Mouse (Mus musculus): ENCODE data around the gene BC052040. TPM values are rescaled to one million over a fixed set of nuclear protein-coding genes. Genes with fewer than 3 reads are reported as not detected.

BC052040 gene
- polyA plus RNA-seq, 1 experiment from 2014 or later, result 9.0 TPM

DNA sequence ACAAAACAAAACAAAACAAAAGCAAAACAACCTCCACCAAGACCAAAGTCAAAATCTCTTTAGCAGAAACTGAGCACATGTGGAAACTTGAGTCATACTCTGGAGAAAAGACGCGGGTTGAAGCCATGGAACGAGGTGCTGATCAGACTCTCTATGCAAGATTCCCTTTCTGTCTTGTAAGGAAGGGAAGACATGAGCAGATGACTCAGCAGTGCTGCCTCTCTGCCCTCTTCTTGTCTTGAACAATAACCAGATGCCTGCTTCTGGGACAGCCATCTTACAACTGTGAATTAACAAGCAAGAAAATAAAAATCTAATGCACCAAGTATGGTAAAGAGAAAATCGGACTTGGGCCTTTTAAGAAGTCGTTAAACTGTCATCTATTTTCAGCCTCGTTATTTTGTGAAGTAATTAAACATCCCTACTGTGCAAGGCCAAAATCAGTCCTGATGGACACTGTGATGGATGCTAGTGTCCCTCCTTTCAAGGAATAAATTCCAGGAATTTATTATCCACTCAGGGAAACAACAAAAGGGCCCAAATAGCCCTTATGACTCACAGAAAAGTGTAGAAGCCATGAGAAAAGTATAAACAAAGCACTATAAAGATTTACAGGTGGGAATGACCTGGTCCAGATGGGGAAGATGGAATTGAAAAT, 18.0 kb upstream of the BC052040 start:
- ATAC-seq (ENCODE audit: low read depth), result no peak
- Histone ChIP-seq H3K4me1 (ENCODE audit: control insufficient read depth, low read depth, low read length) (no peaks in the 10 kb centered on the region), H3K9me3 (replicated peaks; ENCODE audit: control insufficient read depth, low read length) (no peaks in the 10 kb centered on the region), H3K27ac (ENCODE audit: low read length) (no peak overlapping the region), H3K4me2 (ENCODE audit: low read depth, low read length) (no peak overlapping the region), H3K4me3 (ENCODE audit: low read depth, low read length) (no peak overlapping the region), H3K36me3 (ENCODE audit: control insufficient read depth, insufficient read depth) (no peaks in the 10 kb centered on the region), H3K27me3 (ENCODE audit: control insufficient read depth, insufficient read depth, low read depth, low read length) (no peaks in the 10 kb centered on the region), H3K9ac (ENCODE audit: low read depth, low read length) (no peak overlapping the region)
- 63% methylated on average over 6 of the region's 6 CpGs for WGBS (ENCODE audit: insufficient replicate concordance)

DNA sequence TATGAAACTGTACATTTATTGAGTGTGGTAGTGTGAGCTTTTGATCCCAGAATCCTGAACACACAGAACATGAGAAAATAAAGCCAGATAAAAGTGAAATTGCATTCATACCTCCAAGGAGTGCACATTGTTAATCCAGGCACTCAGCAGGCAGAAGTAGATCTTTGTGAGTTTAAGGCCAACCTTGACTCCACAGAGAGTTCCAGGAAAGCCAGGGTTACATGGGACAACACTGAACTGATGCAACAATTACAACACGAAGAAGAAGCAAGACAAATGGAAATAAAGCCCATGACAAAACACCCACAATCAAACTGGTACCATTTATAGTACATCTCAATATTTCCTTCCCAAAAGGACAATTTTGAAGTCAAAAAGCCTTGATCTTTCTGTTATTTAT, 9.5 kb upstream of the BC052040 start:
- H3K27me3 ChIP-seq (ENCODE audit: control insufficient read depth, insufficient read depth, low read depth, low read length), result no peaks in the 10 kb centered on the region
- no peak overlapping the region for H3K9ac ChIP-seq (ENCODE audit: low read depth, low read length)
- H3K9me3 ChIP-seq (replicated peaks; ENCODE audit: control insufficient read depth, low read length), result no peaks in the 10 kb centered on the region
- no peak overlapping the region for H3K4me2 ChIP-seq (ENCODE audit: low read depth, low read length)
- H3K36me3 ChIP-seq (ENCODE audit: control insufficient read depth, insufficient read depth), result no peaks in the 10 kb centered on the region
- ATAC-seq (ENCODE audit: low read depth), result no peak
- H3K27ac ChIP-seq (ENCODE audit: low read length), result no peak overlapping the region
- H3K4me3 ChIP-seq (ENCODE audit: low read depth, low read length), result no peak overlapping the region
- no peaks in the 10 kb centered on the region for H3K4me1 ChIP-seq (ENCODE audit: control insufficient read depth, low read depth, low read length)
- 56% methylated on average over 1 of the region's 1 CpGs for WGBS (ENCODE audit: insufficient replicate concordance)

DNA sequence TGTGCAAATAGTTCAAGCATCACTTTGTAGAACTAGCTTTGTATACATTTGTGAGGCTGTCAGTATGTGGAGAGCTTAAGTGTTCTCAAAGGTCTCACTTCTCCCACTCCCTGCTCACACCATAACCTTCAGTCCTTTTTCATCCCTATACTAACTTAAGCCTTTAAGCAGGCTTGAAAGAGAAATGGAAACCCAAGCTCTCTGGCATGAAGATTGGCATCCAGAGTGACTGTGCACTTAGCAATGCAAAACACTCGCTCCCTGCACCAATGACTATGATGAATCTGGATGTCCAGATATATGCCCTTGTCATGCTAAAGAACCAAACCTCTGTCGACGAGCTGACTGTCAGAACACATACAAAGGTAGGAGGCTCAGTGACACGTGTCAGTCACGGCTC, 6.7 kb upstream of the BC052040 start:
- Histone ChIP-seq H3K36me3 (ENCODE audit: control insufficient read depth, insufficient read depth) (no peaks in the 10 kb centered on the region), H3K4me3 (ENCODE audit: low read depth, low read length) (no peak overlapping the region), H3K4me2 (ENCODE audit: low read depth, low read length) (no peak overlapping the region), H3K9ac (ENCODE audit: low read depth, low read length) (no peak overlapping the region), H3K4me1 (ENCODE audit: control insufficient read depth, low read depth, low read length) (no peaks in the 10 kb centered on the region), H3K9me3 (replicated peaks; ENCODE audit: control insufficient read depth, low read length) (no peaks in the 10 kb centered on the region), H3K27ac (ENCODE audit: low read length) (no peak overlapping the region), H3K27me3 (ENCODE audit: control insufficient read depth, insufficient read depth, low read depth, low read length) (no peaks in the 10 kb centered on the region)
- WGBS (ENCODE audit: insufficient replicate concordance), result 53% methylated on average over 5 of the region's 5 CpGs
- no peak for ATAC-seq (ENCODE audit: low read depth)

DNA sequence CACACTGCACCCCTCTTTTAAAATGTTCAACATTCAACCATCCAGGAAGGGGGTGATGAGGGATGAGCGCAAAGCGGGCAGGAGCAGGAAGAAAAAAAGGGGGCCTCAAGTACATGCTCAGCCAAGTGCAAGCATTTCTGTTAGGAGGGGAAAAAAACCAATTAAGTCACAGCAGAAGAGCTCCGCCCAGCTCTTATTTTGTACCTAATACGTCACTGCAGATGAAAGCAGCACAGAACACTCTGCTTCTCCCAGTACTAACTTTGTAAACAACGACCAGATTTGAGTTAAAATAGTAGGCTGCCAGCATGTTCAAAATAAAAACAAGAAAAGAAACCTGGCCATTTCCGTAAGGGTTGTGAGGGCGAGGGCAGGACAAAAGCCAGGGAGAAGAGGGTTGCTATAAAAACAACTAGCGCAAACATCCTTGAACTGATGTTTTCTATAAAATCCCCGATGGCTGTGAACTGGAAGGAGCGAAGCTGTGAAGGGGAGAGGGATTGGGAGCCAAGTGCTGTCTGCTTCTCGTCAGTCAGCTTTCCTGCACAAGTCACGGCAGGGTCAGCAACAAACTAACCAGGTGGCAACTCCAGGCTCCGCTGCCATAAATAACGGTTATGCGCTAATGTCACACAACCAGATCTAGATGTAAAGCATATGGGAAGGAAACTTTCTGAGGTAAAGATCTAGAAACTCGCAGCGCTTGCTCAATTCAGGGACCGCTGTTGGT, 2.2 kb upstream of the BC052040 start:
- peak overlapping the region; percentile 50 for H3K4me2 ChIP-seq (ENCODE audit: low read depth, low read length)
- H3K36me3 ChIP-seq (ENCODE audit: control insufficient read depth, insufficient read depth), result no peaks in the 10 kb centered on the region
- peak overlapping the region; percentile 39 for H3K4me3 ChIP-seq (ENCODE audit: low read depth, low read length)
- H3K27me3 ChIP-seq (ENCODE audit: control insufficient read depth, insufficient read depth, low read depth, low read length), result no peaks in the 10 kb centered on the region
- H3K9ac ChIP-seq (ENCODE audit: low read depth, low read length), result 0 out of 2 replicates have a peak overlapping the region, but pooled peaks have one; percentile 8
- peaks cover 11% of the 10 kb centered on the region for H3K4me1 ChIP-seq (ENCODE audit: control insufficient read depth, low read depth, low read length)
- no peak for ATAC-seq (ENCODE audit: low read depth)
- 0 out of 2 replicates have a peak overlapping the region, but pooled peaks have one; percentile 20 for H3K27ac ChIP-seq (ENCODE audit: low read length)
- no peaks in the 10 kb centered on the region for H3K9me3 ChIP-seq (replicated peaks; ENCODE audit: control insufficient read depth, low read length)
- WGBS (ENCODE audit: insufficient replicate concordance), result 67% methylated on average over 18 of the region's 18 CpGs

DNA sequence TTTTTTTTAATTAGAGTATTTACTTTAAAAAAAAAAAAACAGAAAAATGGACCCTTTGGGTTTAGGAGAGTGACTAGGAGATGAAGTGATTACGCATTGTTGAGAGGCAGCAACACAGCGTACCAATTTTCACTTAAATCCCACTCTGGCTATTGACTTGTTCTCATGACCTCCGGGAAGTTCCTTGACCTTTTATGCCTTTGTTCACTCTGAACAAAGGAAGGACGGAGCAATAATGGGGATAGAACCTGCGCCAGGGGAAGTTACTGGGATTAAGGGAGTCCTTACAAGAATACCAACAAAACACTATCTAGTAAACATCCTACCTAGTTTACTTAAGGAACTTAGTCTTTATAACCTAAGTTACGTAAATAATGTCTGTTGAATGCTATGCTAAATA, 1.5 kb upstream of the BC052040 start:
- no peak for ATAC-seq (ENCODE audit: low read depth)
- Histone ChIP-seq H3K4me1 (ENCODE audit: control insufficient read depth, low read depth, low read length) (peaks cover 11% of the 10 kb centered on the region), H3K27ac (ENCODE audit: low read length) (no peak overlapping the region), H3K4me3 (ENCODE audit: low read depth, low read length) (no peak overlapping the region; the same call in 1 of the 2 replicates), H3K9me3 (replicated peaks; ENCODE audit: control insufficient read depth, low read length) (no peaks in the 10 kb centered on the region), H3K27me3 (ENCODE audit: control insufficient read depth, insufficient read depth, low read depth, low read length) (no peaks in the 10 kb centered on the region), H3K36me3 (ENCODE audit: control insufficient read depth, insufficient read depth) (no peaks in the 10 kb centered on the region), H3K4me2 (ENCODE audit: low read depth, low read length) (peak overlapping the region; percentile 50; the same call in 1 of the 2 replicates), H3K9ac (ENCODE audit: low read depth, low read length) (no peak overlapping the region)
- 65% methylated on average over 6 of the region's 6 CpGs for WGBS (ENCODE audit: insufficient replicate concordance)

DNA sequence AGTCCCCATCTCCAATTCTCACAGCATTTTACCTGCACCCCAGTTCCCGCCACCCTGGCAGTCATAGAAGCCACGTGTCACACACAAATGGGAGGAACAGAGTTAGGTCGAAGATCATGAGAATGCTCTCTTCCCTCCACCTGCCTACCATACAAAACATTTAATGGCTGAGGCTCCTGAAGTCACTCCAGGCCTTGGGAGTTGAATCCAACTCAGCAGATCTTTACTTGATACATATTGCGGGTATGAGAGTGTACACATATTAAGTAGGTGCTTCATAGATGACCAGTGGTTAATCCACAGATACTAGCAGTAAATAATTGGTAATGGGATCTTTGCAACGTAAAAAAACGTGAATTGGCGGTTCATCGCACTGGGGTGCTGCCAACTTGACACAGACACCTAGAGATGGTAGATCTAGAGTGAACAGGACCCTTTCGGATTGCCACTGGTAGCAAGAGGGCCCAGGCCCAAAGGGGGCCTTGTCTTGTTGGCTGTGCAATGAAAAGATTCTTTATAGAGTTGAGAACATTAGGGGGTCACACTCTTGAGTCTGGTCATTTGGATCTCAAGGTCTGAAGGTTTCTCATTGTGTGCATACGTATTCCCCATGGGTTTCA, 583 bp downstream of the BC052040 start:
- Histone ChIP-seq H3K36me3 (ENCODE audit: control insufficient read depth, insufficient read depth) (no peaks in the 10 kb centered on the region), H3K27ac (ENCODE audit: low read length) (peak overlapping the region; percentile 80), H3K9me3 (replicated peaks; ENCODE audit: control insufficient read depth, low read length) (no peaks in the 10 kb centered on the region), H3K9ac (ENCODE audit: low read depth, low read length) (peak overlapping the region; percentile 87), H3K4me1 (ENCODE audit: control insufficient read depth, low read depth, low read length) (peaks cover 11% of the 10 kb centered on the region), H3K4me3 (ENCODE audit: low read depth, low read length) (peak overlapping the region; percentile 84), H3K4me2 (ENCODE audit: low read depth, low read length) (peak overlapping the region; percentile 81), H3K27me3 (ENCODE audit: control insufficient read depth, insufficient read depth, low read depth, low read length) (no peaks in the 10 kb centered on the region)
- ATAC-seq (ENCODE audit: low read depth), result no peak
- WGBS (ENCODE audit: insufficient replicate concordance), result 64% methylated on average over 10 of the region's 10 CpGs

DNA sequence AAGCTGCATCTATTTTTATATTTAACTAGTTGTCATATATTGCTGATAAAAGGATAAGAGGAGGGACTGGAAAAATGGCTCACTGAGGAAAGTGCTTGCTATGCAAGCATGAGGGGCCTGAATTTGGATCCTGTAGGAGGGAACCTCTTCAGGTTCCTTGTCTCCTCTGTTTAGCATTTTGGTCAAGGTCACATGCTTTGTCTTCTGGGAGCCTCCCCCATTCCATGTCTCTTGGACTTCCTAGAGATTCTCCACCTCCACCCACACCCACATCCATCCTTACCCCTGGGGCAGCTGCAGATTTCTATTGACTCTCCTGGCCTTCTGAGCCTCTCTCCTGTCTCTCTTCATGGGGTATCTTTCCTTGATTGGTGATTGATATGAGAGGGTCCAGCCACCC, 2.3 kb downstream of the BC052040 start:
- H3K27me3 ChIP-seq (ENCODE audit: control insufficient read depth, insufficient read depth, low read depth, low read length), result no peaks in the 10 kb centered on the region
- no peaks in the 10 kb centered on the region for H3K36me3 ChIP-seq (ENCODE audit: control insufficient read depth, insufficient read depth)
- no peak for ATAC-seq (ENCODE audit: low read depth)
- H3K27ac ChIP-seq (ENCODE audit: low read length), result no peak overlapping the region
- no peak overlapping the region for H3K4me2 ChIP-seq (ENCODE audit: low read depth, low read length)
- H3K4me1 ChIP-seq (ENCODE audit: control insufficient read depth, low read depth, low read length), result peaks cover 11% of the 10 kb centered on the region
- H3K9me3 ChIP-seq (replicated peaks; ENCODE audit: control insufficient read depth, low read length), result no peaks in the 10 kb centered on the region
- H3K4me3 ChIP-seq (ENCODE audit: low read depth, low read length), result no peak overlapping the region
- H3K9ac ChIP-seq (ENCODE audit: low read depth, low read length), result no peak overlapping the region

DNA sequence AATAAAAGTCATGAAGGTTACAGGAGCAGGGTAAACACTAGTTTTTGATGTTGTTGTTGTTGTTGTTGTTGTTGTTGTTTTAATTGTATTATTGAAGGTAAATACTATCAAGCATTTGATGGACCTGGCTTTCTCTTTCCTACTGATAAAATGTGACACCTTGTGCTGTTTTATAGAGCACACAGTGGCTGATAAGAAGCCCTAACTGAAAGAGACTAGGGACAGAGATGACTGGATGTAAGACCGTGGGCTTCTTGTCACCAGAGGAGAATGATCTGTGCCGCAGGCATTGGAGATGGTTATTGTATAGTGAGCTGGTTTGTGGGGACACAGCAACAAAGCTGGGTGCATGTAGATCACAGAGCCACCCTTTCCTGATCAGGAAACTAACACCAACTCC, 9.1 kb downstream of the BC052040 start:
- Histone ChIP-seq H3K4me3 (ENCODE audit: low read depth, low read length) (no peak overlapping the region), H3K9me3 (replicated peaks; ENCODE audit: control insufficient read depth, low read length) (no peaks in the 10 kb centered on the region), H3K27ac (ENCODE audit: low read length) (no peak overlapping the region), H3K27me3 (ENCODE audit: control insufficient read depth, insufficient read depth, low read depth, low read length) (no peaks in the 10 kb centered on the region), H3K4me1 (ENCODE audit: control insufficient read depth, low read depth, low read length) (peaks cover 2% of the 10 kb centered on the region), H3K36me3 (ENCODE audit: control insufficient read depth, insufficient read depth) (no peaks in the 10 kb centered on the region), H3K4me2 (ENCODE audit: low read depth, low read length) (no peak overlapping the region), H3K9ac (ENCODE audit: low read depth, low read length) (no peak overlapping the region)
- ATAC-seq (ENCODE audit: low read depth), result no peak
- 31% methylated on average over 2 of the region's 2 CpGs for WGBS (ENCODE audit: insufficient replicate concordance)

DNA sequence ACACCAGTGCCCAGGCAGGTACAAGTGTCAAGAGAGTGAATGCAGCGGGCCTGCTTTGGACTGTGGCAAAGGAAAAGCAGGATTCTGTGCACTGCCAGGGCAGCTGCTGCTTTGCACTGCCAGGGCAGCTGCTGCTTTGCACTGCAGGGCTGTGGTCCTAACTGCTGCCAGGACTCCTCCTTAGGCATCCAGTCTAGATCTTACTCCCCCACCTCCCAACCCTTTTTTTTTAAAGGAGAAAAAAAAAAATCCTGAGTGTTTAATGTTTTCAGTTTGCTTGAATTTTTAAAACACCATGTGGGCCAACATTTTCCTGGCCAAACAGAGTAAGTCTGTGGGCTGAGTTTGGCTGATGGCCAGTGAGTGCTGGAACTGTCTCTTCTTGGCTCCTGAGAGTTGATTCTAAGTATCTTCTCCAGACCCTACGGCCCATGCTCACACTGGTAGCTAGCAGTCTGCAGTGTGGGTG, 11.2 kb downstream of the BC052040 start:
- WGBS (ENCODE audit: insufficient replicate concordance), result 73% methylated on average over 2 of the region's 2 CpGs

More for the DNA sequence above, 11.2 kb downstream of the BC052040 start:
- H3K4me3 ChIP-seq (ENCODE audit: low read depth, low read length), result no peak overlapping the region
- no peak for ATAC-seq (ENCODE audit: low read depth)
- H3K9me3 ChIP-seq (replicated peaks; ENCODE audit: control insufficient read depth, low read length), result no peaks in the 10 kb centered on the region
- H3K27ac ChIP-seq (ENCODE audit: low read length), result no peak overlapping the region
- H3K27me3 ChIP-seq (ENCODE audit: control insufficient read depth, insufficient read depth, low read depth, low read length), result no peaks in the 10 kb centered on the region
- H3K36me3 ChIP-seq (ENCODE audit: control insufficient read depth, insufficient read depth), result no peaks in the 10 kb centered on the region
- no peak overlapping the region for H3K4me2 ChIP-seq (ENCODE audit: low read depth, low read length)
- no peak overlapping the region for H3K9ac ChIP-seq (ENCODE audit: low read depth, low read length)
- H3K4me1 ChIP-seq (ENCODE audit: control insufficient read depth, low read depth, low read length), result peaks cover 2% of the 10 kb centered on the region
